Mouse (Mus musculus) testis, postnatal 14 days (tissue): ENCODE data around the gene Exog.

Experiments
- DNase-seq: peaks from one replicate; pipeline ENCODE4 v3.0.0; 2021; ENCODE audit warnings: low spot score

Gene Exog

DNA sequence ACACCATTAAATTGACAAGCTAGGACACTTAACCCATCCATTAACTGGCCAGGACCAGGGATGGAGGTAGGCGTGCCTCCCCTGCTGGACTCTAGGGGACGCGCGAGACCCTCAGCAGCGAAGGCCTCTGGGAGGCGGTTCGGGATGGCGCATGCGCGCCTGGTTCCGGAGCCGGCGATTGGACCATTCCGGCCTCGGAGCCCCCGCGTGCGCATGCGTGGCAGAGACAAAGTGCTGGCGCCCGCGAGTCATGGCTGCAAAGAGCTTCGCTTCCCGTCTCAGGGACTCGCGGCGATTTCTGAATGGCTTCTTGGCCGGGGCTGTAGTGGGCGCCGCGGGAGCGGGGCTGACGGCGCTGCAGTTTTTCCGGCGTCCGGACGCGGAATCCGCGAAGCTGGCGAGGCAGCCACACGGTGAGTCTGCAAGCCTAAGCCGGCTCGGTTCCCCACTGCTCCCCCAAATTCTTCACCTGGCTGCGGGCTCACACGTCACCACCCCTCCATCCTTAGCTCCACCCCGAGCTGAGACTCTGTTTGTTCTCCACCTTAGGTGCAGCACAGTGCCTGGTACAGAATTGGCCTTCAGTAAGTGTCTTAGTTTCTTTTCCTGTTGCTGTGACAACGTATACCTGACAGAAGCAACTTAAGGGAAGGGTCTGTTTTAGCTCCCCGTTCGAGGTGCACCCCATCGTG lies at the start of gene Exog:
TSS of gene Exog (plus strand) at position 206 of the 692 bp plus-strand sequence.
- DNase-seq, result peak; percentile 97

DNA sequence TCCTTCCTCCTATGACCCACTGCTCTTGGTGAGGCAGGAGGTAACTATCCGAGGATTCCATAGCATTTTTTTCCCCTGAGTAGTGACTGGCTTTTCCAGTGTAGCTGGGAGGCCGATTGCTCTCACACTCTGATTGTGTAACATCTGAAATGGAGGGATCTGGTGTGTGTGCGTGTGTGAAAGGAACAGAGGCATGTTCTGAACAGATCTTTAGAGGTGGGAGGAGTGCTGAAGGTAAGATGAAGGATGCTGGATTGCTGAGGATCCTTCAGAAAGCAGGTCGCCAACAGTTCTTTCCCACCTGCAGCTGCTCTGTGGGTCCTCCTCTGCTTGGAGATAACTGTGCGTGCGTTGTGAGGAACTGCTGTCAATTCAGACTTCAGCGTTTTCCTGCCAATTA lies 43.4 kb upstream of the Exog start:
- DNase-seq, result no peak

DNA sequence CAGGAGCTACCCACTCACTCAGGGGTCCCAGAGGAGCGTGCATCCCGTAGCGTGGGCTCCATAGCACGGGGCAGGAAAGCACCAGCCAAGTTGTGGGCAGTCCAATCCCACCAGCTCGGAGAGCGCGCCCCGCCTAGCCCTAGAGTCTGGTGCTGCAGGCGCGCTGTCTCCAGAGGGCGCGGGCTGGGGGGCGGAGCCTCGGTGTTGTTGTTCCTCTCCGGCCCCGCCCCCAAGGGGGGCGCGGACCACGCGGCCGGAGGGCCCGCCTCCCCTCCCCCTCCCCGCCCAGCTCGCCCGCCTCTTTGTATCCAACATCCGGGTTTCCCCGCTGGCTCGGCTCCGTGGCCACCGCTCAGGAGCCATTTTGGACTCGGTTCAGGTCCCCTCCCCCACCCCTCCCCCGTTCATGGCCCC lies 42.9 kb upstream of the Exog start, which contains the start of gene Acvr2b:
TSS of gene Acvr2b (plus strand) at position 318 of the 414 bp plus-strand sequence.
- DNase-seq, result peak; percentile 92

DNA sequence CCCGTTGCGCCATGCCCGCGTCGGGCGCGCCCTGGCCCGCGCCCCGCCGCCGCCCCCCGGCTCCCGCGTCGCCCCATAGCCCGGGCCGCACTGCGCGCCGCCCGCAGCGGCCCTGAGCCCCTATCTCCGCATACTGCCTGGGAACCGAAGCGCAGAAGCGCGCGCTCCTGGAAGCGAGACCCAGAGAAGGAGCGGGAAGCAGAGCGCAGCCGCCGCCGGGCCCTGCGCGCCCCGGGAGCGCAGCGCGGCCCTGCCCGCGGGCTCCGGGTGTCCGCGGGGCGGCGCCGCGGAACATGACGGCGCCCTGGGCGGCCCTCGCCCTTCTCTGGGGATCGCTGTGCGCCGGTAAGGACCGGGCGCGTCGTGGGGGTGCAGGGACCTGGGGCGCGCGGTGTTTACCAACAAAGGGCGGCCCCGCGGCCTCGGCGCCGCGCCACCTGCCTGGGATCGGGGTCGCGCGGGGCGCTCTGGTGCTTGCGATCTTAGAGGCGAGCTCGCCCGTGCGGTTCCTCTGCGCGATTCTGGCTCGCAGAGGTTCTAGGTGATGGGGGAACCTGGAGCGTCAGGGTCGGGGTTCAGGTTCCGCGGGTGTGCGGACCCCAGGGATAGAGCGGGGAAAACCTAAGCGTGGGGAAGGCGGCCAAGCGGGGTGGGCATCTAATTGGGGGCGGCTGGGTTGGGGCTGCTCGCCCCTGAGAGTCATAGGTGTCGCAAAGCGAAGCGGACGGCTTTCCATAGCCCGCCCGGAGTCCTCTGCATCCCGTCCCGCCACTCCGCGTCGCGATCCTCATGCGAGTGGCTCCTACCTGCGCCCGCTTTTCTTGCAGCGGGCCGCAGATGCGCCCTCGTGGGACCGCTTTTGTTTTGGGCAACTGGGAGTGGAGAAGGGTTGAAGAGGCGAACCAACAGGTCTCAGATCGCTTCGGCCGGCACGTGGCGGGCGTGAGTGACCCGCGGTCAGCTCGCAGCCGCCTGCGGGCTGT lies 42.2 kb upstream of the Exog start:
- DNase-seq, result peak; percentile 53

DNA sequence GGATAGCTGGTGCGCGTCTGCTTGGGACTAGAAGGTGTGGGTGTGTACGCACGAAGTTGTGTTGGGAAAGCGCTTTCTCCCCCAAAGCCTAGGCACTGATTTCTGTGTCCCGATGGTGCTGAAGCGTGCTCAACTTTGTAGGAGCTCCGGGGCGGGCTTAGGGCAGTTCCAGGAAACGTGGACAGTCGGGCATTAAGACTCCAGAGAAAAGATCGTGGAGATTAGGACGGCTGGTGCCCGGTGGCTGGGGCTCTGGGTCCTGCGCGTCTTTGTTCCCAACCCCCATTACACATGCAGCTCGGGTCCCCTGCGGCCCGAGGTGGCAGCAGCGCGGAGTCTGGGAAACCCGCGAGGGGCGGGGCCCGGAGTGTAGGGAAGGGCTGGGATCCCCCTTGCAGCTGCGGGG lies 41.5 kb upstream of the Exog start:
- peak; percentile 29 for DNase-seq

DNA sequence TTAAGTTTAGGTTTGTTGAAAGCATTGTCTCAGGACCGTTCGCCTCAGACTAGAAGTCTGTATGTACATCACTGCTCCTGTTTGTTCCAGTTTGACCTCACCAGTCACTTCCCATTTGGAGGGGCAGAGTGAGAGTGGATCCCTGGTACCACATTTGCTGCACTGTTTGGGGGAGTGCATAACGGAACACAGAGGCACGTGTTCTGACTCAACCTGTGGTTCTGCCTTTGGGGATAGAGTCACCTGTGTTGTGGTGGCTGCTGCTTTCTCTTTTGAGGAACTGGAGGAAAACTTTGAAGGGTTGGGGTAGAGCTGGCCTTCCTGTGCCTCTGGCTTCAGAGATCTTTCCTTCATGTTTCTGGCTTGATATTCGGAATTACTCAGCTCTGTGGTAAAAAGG lies 40.7 kb upstream of the Exog start:
- DNase-seq, result no peak

DNA sequence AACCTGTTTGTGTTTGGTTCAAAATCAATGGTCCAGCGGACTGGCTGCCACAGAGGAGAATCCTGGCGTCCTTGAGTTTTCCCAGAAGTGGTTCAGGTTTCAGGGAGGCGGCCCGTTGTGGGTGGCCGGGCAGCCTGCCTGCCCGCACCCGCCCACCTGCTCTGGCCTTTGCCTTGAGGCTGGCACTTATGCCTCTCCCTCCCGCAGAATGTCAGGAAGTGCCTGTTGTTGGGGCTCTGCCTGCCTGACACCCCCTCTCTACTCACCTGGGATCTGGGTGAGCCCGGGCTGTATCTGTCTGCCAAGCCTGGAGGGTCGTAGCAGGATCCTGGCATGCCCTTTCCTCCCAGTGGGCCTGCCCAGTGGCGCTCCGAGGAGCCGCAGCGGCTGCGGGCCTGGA lies 36.9 kb upstream of the Exog start:
- no peak for DNase-seq

DNA sequence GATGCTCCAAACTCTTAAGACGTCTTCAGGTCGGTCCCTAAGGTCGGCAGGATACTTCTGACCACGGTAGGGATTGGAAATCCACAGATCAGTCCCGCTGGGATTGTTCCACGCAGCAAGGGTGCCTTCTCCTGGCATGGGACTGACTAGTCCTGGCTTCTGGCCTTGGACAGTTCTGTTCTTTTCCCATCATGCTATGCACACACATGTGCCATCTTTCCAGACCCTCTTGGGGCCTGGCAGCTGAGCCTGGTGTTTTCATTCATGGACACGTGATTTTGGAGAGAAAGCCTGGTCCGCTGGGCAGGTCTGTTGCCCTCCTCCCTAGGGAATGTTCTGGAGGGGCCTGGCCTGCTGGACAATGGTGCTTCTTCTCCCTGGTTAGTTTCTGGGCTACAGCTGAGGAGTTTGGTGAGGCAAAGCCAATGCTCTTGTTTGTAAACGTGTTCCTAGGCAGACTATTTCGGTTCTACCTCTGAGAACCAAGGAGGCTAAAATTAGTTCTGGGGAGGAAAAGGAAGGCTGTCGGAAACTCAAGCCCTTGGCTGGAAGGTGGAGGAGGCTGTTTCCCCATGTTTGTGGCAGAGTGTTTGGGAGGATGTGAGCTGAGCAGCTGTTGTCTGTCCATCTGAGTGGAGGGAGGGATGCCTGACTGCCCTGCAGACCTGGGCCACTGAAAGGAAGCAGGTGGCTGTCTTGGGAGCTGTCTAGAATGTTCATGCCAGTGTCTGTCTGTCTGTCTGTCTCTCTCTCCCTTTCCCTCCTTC lies 35.7 kb upstream of the Exog start:
- DNase-seq, result no peak

DNA sequence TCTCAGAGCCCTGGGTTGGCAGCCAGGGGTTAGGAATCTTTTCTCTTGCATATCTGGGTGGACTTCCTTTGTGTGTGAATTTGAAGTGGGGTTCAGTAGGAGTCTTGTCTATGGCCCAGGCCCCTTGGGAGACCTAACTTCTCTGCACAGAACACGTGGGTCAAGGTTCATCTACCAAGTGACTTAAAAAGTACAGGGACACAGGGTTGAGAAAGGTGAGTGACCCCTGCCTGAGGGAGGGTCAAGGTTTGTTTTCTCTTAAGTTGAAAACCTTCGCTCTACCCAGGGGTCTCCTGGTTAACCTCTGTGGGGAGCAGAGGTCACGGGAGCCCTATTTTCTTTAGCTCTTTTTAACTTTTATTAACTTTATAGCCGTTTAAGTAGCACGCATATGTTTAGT lies 34.9 kb upstream of the Exog start:
- DNase-seq, result no peak

DNA sequence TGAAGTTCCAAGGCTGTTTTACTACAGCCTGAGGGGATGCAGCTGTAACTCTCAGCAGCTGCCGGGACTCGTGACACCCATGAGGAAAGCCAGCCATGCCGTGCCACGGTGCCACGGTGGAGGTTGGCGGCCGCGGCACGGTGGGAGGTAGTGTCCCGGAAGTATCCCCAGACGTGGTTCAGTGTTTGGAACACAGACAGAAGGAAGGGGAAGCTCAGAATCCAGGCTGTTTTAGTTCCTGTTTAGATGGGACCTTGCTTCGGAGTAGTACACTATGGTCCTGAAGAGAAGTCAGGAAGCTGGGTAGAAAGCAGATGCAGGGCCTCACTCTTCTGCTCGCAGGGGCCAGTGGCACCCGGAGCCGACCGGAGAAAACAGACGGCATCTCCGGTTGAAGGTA lies 26.7 kb upstream of the Exog start:
- DNase-seq, result peak; percentile 5

DNA sequence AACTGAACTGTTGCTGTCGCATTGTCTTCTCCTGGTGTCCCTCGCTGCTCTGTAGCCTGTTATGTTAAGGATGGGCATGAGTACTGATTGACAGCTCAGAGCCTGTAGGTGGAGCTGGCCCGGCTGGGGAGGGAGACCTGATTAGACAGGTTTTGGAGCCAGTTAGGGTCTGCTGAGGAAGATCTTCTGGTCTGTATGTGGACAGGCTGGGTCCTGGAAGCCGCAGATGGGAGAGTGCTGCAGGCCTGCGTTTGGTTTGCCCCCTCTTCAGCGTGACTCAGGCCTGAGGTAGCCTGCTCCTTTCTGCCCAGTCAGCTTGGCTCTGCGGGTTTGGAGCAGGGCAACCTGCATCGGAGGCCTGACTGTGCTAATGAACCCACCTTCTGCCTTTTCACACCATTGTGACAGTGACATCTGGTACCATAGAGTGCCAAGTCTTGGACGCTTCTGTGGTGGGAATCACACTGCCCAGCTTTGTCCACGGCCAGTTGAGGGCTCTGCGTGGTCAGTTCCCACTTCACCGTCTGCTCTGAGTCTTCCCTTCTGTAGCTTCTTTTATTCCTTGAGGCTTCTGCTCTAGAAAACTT lies 24.8 kb upstream of the Exog start:
- no peak for DNase-seq

DNA sequence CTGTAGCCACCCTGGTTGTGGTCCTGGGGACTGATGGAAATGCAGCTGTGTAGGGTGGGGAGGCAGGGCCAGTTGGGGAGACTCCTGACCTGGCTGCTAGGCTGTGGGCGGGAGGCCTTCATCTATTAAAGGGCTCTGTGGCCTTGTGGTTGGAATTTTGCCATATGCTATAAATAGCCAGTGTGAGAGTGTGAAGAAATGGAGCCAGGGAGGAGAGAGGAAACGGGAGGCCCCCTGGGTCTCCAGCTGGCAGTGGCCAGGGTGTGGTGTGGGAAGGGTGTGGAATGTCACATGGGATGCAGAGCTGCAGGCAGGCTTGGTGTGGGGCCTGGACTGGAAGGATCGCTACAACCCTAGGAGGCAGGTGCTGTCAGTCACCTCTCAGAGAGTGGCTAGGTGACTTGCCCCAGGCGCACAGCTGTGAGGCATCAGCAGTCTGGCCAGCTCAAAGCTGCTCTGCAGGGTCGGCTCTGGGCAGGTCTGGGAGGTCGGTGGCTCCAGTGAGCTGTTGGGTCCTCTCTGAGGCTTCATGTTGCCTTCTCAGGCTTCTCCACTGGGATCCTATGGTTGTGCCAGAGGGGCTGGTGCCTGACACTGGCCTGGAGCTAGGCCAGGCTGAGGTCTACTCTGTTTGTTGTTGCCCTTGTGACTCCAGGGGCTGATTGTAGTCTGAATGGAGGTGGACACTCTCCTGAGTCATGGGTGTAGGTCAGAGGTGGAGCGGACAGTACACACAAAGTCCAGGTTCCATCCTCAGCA lies 19.3 kb upstream of the Exog start:
- DNase-seq, result no peak

DNA sequence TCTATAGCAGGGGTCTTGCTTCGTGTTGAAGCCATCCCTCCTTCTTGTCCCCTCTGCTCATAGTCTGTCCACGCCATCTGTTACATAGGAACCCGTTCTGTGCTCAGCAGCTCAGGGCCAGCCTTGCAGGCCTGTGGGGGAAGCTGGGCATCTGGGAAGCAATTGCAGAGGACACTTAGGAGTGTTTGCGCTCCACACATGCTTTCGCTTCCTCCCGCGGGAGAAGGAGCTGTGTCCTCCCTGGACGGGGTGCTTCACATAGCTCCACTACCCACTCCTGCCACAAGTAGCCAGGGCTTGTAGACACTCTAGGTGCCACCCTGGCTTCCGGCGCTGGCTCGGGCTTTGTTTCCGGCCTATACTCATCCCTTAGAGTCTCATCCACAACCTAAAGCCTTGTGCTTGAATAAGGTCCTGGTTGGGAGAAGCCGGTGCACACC lies 18.7 kb upstream of the Exog start:
- no peak for DNase-seq

DNA sequence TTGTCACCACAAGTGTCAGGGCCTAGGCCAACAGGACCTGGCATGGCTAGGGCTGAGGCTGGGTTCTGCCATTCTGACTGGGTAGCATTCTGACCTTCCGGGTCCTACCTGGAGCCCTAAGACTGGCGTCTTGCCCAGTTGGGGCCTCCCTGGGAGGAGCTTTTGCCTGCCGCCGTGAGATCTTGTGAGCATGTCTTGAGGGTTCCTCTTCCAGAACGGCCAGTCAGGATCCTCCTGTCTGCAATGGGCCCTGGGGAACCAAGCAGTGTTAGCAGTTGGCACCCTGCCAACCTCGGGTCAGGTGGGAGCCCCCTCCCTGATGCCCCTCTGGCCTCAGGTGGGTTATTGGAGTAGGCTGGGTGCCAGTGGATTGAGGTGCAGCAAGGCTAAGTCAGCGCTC lies 18.3 kb upstream of the Exog start:
- DNase-seq, result no peak

DNA sequence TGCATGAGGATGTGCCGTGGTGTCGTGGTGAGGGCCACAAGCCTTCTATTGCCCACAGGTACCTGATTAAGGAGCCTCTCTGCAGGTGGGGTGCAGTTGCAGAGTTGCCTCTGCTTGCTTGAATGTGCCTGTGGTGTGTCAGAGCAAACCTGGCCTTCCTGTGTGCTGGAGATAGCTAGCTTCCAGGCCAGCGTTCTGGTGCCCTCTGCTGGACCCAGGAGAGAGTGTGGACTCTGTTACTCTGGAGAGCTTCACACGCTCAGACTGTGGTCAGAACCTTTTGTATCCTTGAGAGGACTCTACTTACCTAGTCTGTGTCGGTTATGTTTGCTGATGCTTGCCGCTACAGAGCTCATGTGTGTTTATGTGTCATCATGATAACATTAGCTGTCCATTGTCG lies 14.4 kb upstream of the Exog start:
- peak; percentile 56 for DNase-seq

DNA sequence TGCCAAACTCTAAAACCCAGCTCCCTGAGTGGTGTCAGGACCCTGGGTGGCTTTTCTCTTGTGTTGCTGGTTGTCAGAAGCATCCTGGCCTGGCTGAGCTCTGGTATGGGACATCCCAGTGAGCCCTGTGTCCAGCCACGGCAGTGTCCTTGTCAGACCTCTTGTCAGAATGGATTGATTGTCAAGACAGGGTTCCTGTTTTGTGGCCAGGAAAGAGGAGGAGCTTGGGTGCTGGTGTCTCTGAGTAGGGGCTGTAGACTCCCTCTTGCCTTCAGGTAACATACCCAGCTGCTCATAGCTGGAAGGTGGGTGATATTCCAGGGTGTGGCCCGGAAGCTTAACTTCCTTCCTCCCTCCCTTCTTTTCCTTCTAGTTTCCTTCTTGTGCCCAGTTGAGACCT lies 8.9 kb upstream of the Exog start:
- no peak for DNase-seq

DNA sequence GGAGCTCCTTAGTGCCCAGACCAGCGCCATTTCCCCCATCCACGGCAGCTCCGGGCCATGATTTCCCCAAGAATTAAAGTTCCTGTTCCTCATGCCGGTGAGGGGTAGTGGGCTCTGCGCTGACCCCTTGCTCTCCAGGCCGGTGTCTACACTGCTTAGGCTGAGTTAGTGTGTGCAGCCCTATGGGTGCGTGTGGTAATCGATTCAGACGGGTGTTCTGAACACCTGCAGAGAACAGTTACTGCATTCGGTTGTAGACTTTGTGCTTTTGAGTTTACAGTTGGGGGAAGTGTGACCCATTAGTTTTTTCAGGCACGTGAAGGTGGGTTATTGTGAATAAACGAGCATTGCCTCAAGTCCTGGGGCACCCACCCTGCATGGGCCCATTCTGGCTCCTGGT lies 6.7 kb upstream of the Exog start:
- no peak for DNase-seq

DNA sequence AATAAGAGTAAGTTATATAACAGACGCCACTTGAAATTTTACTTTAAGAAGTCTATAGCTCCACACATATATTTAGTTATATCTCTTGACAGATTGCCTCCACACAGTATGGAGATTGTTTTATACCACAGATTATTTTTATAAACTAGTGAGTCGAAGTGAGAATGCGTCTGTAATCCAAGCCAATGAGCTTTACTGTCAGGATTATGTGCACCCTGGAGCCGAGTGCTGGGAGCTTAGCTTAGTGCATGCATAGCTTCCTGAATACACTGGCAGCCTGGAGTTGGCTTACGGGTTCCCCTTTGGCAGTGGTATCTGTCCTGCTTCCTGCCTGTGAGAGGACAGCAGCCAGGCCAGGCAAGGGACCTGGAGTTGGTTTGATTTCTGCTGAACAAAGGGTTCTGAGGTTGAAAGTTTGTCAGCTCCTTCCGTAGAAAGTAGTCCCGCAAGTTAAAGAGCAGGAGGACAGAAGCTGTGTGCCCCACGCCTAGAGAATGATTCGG lies 6.2 kb upstream of the Exog start:
- no peak for DNase-seq

DNA sequence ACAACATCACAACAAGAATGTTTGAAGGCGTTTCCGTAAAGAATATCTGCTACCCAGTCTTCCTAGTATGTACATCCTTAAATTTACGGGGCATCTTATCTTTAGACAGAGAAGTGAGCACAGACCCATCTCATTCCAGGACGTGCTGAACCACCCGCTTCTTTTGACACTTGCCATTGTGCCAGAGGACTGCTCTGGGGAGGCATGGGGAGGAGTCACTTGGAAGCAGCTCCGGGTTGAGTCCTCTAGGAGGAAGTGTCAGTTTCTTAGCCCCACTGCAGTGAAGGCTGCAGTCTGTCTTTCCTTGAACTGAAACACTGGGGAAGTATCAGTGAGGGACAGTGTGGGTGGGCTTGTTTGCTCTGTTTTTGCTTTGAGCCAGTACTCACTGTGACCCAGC lies 994 bp downstream of the Exog start:
- no peak for DNase-seq

DNA sequence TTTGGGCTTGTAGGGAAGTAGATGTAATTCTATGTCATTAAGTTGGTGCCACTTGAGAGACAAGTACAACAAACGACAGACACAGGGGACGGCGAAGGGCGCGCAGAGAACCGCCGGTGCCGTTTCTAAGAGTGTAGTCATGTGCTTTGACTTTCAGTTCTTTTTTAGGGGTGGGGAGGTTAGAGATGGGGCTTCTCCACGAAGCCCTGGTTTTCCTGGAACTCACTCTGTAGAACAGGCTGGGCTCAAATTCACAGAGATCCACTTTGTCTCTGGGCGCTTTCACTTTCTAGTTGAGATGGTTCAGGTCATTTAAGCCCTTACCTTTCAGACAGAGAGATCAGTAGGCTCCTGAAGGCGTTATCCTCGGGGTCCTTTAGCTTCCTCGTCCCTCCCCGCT lies 11.2 kb downstream of the Exog start:
- DNase-seq, result no peak

DNA sequence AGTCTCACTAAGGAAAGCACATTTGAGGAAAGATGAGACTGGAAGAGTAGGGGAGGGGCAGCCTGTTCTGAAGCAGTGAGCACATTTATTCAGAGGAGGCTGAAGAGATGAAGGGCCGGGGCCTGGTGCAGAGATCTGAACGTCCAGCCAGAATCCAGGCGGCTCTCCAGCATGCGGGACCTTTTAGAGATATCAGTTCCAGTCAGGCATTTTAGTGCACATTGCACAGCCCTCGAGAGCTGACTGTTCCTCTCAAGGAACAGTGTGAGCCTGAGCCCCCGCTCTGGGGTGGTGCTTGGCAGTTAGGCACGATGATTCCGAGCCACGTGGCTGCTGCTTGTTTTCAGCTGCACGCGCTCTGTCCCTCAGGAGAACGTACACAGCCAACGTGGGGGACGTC lies 12.4 kb downstream of the Exog start:
- peak; percentile 70 for DNase-seq
